Mouse (Mus musculus) left cerebral cortex, postnatal 4 days (tissue): ENCODE data around the gene 1700030K09Rik. TPM values are rescaled to one million over a fixed set of nuclear protein-coding genes. Genes with fewer than 3 reads are reported as not detected.

Experiments
- DNase-seq: peaks from one replicate; pipeline ENCODE4 v3.0.0-alpha.2; 2022
- intact Hi-C: fragments of 180-260 bp; cut with DNase I; formaldehyde crosslinking; loops from one replicate; pipeline ENCODE4 v1.15.1; 2025
- total RNA-seq, 2 experiments: library from RNA; stranded (reverse); gene quantifications; 2 replicates each; pipeline ENCODE4 v1.2.3; 2021

The 1700030K09Rik gene
- total RNA-seq, 2 experiments from 2014 or later, result 14.1 to 15.5 TPM

DNA sequence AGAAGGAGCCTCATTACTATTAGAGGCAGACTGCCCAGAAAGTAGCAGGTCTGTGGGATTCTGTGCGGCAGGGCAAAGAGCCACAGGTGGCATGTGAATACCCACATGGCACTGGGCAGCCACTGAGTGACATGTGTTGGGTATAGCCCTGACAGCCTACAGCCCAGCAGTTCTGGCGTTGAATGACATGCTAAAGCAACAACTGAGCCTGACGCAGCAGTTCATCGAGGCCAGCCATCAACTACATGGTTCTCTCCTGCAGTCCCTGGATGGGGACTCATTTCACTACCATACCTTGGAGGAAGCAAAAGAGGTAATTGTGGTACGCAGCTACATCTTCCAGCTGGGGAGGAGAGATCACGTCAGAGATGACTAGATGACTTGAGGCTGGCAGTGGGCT, 14.8 kb downstream of the 1700030K09Rik start:
- intact Hi-C loops, result no loop called here
- DNase-seq, result no peak

DNA sequence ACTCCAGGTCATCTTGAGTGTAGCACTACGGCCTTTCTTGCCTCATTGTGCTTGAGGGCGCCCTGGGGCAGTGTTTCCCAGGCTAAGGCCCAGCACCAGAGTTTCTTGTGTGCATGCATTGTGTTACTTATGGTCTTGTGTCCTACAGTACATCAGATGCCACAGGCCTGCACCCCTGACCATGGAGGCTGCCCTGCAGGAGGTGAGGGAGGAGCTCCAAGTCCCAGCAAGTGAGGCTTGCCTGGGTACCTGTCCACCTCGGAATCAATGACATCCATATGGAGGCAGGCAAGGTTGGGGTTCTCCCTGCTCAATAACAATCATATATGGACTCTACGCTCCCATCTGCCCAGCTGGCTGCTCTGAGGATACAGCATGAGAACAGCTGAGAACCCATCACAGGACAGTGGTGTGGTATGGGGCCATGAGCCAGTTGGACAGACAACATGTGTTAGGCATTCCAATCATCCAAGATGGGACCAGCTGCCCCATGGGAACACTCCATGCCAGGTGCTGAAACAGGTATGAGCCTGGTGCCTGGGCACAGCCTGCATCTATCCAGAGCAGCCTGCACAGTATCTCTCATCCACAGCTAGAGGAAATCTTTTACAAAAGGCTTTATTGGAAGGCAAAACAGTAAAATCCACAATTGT, 16.3 kb downstream of the 1700030K09Rik start:
- intact Hi-C loops, result no loop called here
- no peak for DNase-seq

DNA sequence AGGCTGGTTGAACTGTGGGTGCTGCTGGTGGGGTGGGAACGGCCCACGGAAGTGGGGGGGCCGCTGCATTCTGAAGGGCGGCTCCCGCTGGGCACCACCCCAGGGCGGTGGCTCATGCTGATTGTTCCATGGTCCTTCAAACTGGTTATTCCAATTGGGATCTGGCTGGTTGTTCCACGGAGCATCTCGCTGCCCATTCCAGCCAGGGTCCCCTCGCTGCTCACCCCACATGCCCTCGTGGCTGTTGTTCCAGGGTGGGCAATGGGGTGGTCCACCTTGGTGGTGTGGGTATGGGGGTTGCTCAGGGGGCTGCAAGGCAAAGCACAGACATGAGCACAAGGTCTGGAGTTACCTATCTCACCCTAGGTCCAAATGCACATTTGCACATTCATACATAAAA, 20.5 kb downstream of the 1700030K09Rik start:
- intact Hi-C loops, result no loop called here
- DNase-seq, result no peak

- intact Hi-C loops, result no loop called here
- no peak for DNase-seq
These were observed 25.6 kb downstream of the 1700030K09Rik start for GRCm38 (mm10) chr8:72469243-72469642.

GRCm38 (mm10) chr8:72469984-72470383, 26.3 kb downstream of the 1700030K09Rik start:
- intact Hi-C loops, result no loop called here
- no peak for DNase-seq

DNA sequence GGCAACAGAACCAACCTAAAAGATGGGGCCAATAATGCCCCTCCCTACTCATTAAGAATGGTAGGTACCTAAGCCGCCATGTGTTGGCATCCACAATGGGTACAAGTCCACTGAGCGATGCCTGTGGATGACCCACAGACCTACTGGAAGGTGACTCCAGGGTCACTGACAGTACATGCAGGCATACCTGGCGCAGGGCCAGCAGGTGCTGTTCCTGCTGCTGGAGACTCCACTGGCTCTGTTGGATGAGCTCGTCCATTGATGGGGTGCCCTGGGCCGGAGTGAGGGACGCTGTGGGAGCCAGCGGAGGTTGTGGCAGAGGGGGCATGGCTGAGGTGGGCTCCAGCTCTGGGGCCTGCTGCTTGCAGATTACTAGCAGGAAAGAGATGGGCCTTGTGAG, 27.0 kb downstream of the 1700030K09Rik start:
- intact Hi-C loops, result no loop called here
- no peak for DNase-seq

- intact Hi-C loops, result no loop called here
- peak; percentile 97 for DNase-seq
These were observed 31.3 kb downstream of the 1700030K09Rik start, which contains the start of gene Cherp for GRCm38 (mm10) chr8:72474826-72475546. TSS of gene Cherp (minus strand) at chr8:72475226.

- DNase-seq, result no peak
These were observed 41.9 kb downstream of the 1700030K09Rik start for GRCm38 (mm10) chr8:72485456-72486199.

GRCm38 (mm10) chr8:72487014-72487413, 43.3 kb downstream of the 1700030K09Rik start:
- intact Hi-C loops, result no loop called here
- DNase-seq, result no peak

More at GRCm38 (mm10) chr8:72485456-72486199, 41.9 kb downstream of the 1700030K09Rik start:
- intact Hi-C loops, result no loop called here

GRCm38 (mm10) chr8:72491017-72491416, 47.3 kb downstream of the 1700030K09Rik start:
- intact Hi-C loops, result loop anchor here (5.0 kb wide), 1 partner anchor 56 kb away; the partner anchor contains the start of gene Med26

DNA sequence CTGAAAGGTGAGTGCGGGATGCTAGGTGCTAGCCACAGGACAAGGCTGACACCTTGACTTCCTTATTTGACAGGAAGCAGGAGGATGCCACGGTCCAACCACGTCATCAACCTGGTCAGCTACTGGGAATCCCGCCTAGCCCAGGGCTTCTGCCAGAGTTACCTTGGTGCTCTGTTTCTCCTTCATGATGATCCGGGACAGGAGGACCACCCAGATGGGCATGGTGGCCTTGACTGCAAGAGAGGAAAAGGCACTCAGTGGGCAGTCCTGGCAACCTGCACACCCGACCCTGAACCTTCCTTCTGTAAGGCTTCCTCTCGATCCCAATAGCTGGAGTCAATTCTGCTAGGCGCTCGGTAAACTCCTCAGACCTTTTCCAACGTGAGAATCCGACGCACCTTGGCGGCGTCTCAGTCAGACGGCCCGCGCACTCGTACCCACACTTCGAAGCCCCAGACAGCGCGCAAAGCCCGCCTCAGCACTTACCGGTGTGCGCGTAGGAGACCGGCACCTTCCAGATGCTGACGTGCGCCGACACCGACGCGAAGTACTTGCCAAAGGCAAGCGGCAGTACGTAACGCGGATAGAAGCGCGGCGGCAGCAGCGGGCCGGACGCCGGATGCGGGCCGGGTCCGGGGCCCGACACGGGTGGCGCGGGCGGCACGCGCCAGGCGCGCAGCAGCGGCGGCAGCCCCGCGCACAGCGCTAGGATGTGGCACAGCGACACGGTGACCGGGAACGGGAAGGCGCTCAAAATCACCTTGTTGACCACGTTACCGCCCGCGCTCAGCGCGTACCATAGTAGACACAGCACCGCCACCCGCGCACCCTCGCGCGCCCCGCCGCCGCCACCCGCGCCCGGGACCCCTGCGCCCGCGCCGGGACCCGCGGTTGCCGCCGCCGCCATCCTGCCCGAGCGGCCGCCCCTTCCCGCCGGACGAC, 48.3 kb downstream of the 1700030K09Rik start, which contains the start of gene Slc35e1:
Gene Slc35e1, minus strand, starts transcription at position 935 of the 942 bp plus-strand sequence.
- intact Hi-C loops, result loop anchor here (5.0 kb wide), 1 partner anchor 55 kb away; the partner anchor contains the start of gene Med26
- peak; percentile 32 for DNase-seq

More at GRCm38 (mm10) chr8:72491017-72491416, 47.3 kb downstream of the 1700030K09Rik start:
- DNase-seq, result no peak

- intact Hi-C loops, result loop anchor here (5.0 kb wide), 1 partner anchor 55 kb away; the partner anchor contains the start of gene Med26
- DNase-seq, result peak; percentile 99
These were observed 49.0 kb downstream of the 1700030K09Rik start for GRCm38 (mm10) chr8:72492622-72493081.

GRCm38 (mm10) chr8:72493381-72493780, 49.7 kb downstream of the 1700030K09Rik start:
- intact Hi-C loops, result loop anchor here (5.0 kb wide), 1 partner anchor 54 kb away; the partner anchor contains the start of gene Med26
- no peak for DNase-seq

- intact Hi-C loops, result no loop called here
- DNase-seq, result no peak
These were observed 51.9 kb downstream of the 1700030K09Rik start for GRCm38 (mm10) chr8:72495411-72496111.

- DNase-seq, result no peak
- intact Hi-C loops, result no loop called here
These were observed 52.5 kb downstream of the 1700030K09Rik start for GRCm38 (mm10) chr8:72496217-72496616.

- intact Hi-C loops, result no loop called here
- DNase-seq, result peak; percentile 47
These were observed 54.2 kb downstream of the 1700030K09Rik start for GRCm38 (mm10) chr8:72497911-72498310.

DNA sequence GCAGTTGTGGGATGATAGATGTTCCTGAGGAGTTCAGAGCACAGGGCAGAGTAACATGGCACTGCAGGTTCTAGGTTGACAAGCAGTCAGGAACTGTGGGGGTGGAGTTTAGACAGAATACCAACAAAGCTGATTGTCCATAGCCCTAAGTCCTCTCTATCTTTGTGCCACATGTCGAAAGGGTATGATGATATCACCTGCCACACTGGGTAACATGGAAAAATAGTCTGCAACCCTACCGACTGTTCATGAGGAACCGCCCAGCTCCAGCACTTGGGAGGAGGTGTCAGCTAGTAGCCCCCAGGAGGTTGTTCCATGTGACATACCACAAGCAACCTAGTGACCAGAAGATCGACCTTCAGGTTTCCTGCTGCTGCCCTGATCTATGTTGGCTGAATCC, 54.8 kb downstream of the 1700030K09Rik start:
- DNase-seq, result no peak
- intact Hi-C loops, result no loop called here

DNA sequence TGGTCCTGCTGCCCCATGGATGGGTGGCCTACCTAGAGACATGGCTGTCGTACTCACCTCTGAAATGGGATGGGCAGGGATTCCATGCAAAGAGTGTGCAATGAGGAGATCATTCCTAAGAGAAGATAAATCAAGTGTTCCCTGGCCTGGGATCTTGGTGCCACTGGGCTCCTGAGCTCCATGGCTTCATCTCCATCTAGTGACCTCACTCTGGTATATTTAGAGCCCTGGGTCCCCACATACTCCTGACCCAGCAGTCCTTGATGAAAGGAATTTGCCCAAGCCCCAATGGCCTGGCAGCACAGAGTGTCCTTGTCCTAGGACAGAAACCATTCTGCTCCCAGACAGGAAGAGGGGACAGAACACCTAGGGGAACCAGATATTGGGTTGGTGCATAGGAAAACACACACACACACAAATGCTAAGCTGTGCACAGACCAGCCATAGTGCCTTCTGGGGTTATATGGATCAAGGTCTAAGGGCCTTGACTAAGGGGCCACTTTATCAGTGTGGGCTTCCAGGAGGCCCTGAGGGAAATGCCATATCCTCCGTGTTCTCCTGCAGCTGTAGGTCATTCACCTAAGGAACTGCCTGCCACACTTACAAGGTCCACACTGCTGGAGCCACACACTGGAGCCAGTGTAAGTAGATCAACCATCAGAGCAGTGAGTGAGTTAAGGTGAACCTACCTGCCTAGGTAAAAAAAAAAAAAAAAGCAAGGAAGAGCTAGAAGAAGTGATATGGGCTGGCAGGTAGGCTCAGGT, 56.0 kb downstream of the 1700030K09Rik start:
- intact Hi-C loops, result no loop called here
- DNase-seq, result no peak
